Mouse (Mus musculus) forebrain, embryonic 10.5 days (tissue): ENCODE measurements around the gene Nckap5l. TPM values are rescaled to one million over a fixed set of nuclear protein-coding genes. Genes with fewer than 3 reads are reported as not detected.
A peak's percentile ranks its signal among the peaks of the same experiment; 100 is the strongest.
"Not testable (repeated sequence)": the region's sequence is repeated elsewhere in the genome, so short reads cannot be mapped to it uniquely, and the experiment has no call there.

ENCODE experiments used
- DNase-seq: peaks from one replicate; pipeline ENCODE4 v3.0.0-alpha.2; 2017; ENCODE audit warnings: low spot score; ENCODE audit errors: extremely low spot score
- H3K27ac ChIP-seq: fragments of 300-500 bp; sonication (generic); 2 replicates; pipeline ENCODE4 v1.5.1; 2016; ENCODE audit warnings: mild to moderate bottlenecking
- H3K27me3 ChIP-seq: fragments of 300-500 bp; sonication (generic); 2 replicates; pipeline ENCODE4 v1.6.1; 2016; ENCODE audit warnings: mild to moderate bottlenecking; ENCODE audit not compliant: poor library complexity, severe bottlenecking
- H3K36me3 ChIP-seq: fragments of 300-500 bp; sonication (generic); replicated peaks from 2 replicates; pipeline ENCODE4 v1.6.1; 2016; ENCODE audit warnings: mild to moderate bottlenecking, moderate library complexity
- H3K4me1 ChIP-seq: fragments of 300-500 bp; sonication (generic); 2 replicates; pipeline ENCODE4 v1.6.1; 2016
- H3K4me3 ChIP-seq: fragments of 300-500 bp; sonication (generic); 2 replicates; pipeline ENCODE4 v1.5.1; 2016; ENCODE audit warnings: mild to moderate bottlenecking, moderate library complexity
- H3K9me3 ChIP-seq: fragments of 300-500 bp; sonication (generic); 2 replicates; pipeline ENCODE4 v1.6.1; 2016; ENCODE audit warnings: mild to moderate bottlenecking, moderate library complexity
- WGBS: fragments of 180-500 bp; shearing (Covaris S2); methylation state at CpG from one replicate; pipeline ENCODE4 v1.1.7; 2016; 5-methylcytosine and 5-hydroxymethylcytosine counted together
- polyA plus RNA-seq: library from polyadenylated mRNA; unstranded; fragments of >200 nt; fragmentation: Nextera tagmentation; extraction: Ambion mirVana; gene quantifications from 2 replicates; pipeline ENCODE4 v1.2.1, GENCODE M21; 2016

Gene Nckap5l
- polyA plus RNA-seq, 1 experiment from 2014 or later: 13.7 TPM

DNA sequence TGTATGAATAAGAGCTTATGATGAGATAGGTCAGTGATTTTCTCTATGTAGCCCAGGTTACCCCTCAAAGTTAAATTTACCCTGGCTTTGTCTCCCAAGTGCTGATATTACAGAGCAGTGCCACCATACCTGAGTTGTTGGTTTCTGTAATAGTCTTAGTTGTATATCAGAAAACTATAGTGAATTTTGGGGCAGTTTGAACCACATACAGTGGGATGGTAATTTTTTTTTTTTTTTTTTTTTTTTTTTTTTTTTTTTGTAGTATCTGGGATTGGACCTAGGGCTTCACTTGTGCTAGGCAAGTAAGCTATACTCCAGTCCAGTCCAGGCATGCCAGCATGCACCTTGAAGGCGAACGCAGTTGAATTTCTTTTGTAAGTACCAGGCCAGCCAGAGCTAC is 59.9 kb downstream of the Nckap5l start:
- no peak overlapping the region for H3K4me3 ChIP-seq
- H3K27ac ChIP-seq: no peak overlapping the region
- WGBS: 98% methylated on average over 2 of the region's 2 CpGs
- H3K4me1 ChIP-seq: peaks cover 53% of the 10 kb centered on the region
- H3K9me3 ChIP-seq: no peaks in the 10 kb centered on the region
- no peaks in the 10 kb centered on the region for H3K27me3 ChIP-seq
- H3K36me3 ChIP-seq: peaks cover 33% of the 10 kb centered on the region
- DNase-seq: no peak

DNA sequence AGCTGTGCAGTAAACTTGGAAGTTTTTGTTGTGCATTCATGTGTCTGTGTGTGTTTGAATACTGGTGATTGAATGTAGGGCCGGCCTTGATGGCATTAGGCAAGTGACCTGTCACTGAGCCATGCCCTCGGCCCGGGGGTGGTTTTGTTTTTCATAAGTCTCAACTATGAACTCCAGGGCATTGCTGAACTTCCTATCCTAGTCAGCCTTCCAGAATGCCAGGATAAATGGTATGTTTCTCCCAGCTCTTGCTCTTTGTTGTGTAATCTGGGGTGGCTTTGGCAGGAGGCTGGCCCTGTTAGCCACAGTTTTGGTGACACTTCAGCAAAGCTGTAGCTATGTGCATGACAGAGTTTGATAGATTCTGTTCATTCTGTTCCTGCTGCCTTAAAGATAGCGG is 60.7 kb downstream of the Nckap5l start:
- H3K27me3 ChIP-seq: no peaks in the 10 kb centered on the region
- no peak for DNase-seq
- H3K36me3 ChIP-seq: peaks cover 25% of the 10 kb centered on the region
- H3K4me3 ChIP-seq: no peak overlapping the region
- H3K9me3 ChIP-seq: no peaks in the 10 kb centered on the region
- 87% methylated on average over 4 of the region's 4 CpGs for WGBS
- H3K27ac ChIP-seq: no peak overlapping the region
- H3K4me1 ChIP-seq: peaks cover 61% of the 10 kb centered on the region

DNA sequence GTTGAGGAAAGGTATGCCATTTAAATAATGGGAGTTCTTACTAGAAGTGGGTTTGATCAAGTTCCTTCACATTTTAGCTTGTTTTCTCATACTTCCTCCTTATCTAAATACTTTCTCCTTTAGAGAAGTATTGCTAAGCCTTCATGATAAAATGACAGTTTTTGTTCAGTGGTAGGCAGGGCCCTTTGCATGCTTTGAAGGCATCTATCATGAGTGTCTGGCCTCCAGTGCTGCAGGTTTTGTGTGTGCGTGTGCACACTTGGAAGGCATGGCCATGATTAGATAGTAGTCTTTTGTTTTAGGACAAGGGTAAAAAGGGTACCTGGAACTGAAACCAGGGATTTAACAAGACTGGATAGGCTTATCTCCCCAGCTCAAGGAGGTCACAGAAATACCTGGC is 61.1 kb downstream of the Nckap5l start:
- Histone ChIP-seq H3K9me3 (no peaks in the 10 kb centered on the region), H3K27me3 (no peaks in the 10 kb centered on the region), H3K4me3 (no peak overlapping the region), H3K4me1 (peaks cover 65% of the 10 kb centered on the region), H3K27ac (no peak overlapping the region), H3K36me3 (peaks cover 21% of the 10 kb centered on the region)
- WGBS: 85% methylated on average over 1 of the region's 1 CpGs
- DNase-seq: no peak

DNA sequence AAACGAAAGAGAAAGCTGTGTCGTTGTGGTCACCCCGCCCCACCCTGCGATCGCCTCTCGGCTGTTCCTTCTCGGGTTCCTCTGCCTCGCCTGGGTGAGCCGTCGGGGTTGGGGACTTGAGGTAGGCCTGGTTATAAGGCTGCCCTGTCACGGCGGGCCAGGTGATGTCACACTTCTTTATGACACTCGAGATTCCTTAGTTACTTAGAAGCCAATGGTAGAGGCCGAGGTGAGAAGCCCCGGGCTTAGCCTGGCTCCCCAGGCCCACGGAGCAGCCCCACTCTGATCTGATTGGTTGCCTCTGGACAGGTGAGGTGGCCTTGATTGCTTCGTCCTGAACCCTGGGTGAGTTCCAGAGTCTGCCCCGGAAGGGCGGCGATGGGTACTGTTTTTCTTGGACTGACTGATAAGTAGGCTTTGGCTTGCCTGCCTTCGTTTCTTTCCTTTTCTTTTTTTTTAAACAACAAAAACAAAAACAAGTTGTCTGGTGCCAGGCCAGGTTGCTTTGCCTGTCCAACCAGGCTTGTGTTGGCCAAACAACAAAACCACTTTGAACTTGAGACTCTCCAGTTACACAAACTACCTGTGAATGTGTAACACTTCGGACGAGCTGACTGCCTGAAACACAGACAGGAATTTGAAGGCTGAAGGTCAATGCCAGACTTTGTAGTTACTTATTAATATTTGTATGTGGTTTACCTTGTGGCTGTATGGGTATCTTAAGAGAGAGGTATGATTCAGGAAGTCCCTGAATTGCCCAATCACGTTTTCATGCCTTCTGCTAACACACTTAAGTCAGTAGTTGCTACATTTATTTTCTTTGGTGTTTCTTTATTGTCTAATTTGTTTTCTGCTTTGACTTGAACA is 63.9 kb downstream of the Nckap5l start:
- 15% methylated on average over 24 of the region's 24 CpGs for WGBS
- H3K27ac ChIP-seq: peak overlapping the region; percentile 94

DNA sequence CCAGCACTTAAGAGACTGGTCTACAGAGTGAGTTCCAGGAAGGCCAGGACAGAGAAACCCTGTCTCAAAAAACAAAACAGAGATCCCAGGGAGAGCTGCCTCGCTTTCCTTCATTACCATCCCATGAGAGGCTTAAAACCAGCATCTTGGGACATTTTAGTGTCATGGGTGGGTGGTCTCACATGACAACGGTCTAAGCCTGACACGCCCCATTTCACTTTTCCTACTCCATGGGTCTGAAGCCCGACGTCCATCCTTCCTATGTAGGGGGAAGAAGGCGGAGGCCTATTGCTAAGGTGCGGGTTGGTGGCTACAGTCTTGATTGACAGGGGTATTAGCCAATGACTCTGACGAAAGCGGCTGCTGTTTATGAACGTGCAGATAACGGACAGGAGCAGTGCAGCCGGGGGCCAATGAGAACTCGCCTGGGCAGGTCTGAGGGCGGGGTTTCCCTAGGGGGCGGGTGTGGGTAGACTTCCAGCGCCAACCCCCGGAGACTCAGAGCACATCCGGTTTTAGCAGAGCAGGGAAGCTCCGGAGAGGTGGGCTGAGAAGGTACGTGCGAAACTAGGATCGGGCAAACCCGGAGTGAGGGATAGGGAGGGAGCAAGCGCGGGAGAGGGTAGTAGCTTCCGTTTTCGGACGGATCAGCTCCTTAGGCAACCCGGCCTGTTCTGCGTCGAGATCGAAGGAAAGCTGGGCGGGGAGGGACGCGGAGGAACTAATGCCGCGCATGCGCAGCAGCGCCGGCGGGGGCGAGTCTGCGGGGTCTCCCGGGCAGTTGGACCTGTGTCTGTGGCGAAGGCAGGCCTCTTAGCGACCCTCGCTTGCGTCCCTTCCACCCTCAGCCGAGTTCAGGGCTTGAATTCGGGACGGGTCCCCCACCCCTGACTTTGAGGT is 64.8 kb downstream of the Nckap5l start, which contains the start of gene Tmbim6:
Gene Tmbim6, plus strand, starts transcription at position 397 of the 900 bp plus-strand sequence.
- peak within 1 kb of the TSS; percentile 94 for H3K27ac ChIP-seq
- peak; percentile 99 for DNase-seq
- H3K27me3 ChIP-seq: no peaks in the 10 kb centered on the region
- H3K9me3 ChIP-seq: no peaks in the 10 kb centered on the region
- under 1% methylated on average over 51 of the region's 51 CpGs for WGBS
- H3K36me3 ChIP-seq: no peaks in the 10 kb centered on the region
- H3K4me3 ChIP-seq: peak within 1 kb of the TSS; percentile 87
- H3K4me1 ChIP-seq: peaks cover 52% of the 10 kb centered on the region

More for the DNA sequence above, 63.9 kb downstream of the Nckap5l start:
- no peak for DNase-seq
- Histone ChIP-seq H3K4me3 (peak overlapping the region; percentile 87), H3K9me3 (no peaks in the 10 kb centered on the region), H3K36me3 (no peaks in the 10 kb centered on the region), H3K27me3 (no peaks in the 10 kb centered on the region), H3K4me1 (peaks cover 55% of the 10 kb centered on the region)

DNA sequence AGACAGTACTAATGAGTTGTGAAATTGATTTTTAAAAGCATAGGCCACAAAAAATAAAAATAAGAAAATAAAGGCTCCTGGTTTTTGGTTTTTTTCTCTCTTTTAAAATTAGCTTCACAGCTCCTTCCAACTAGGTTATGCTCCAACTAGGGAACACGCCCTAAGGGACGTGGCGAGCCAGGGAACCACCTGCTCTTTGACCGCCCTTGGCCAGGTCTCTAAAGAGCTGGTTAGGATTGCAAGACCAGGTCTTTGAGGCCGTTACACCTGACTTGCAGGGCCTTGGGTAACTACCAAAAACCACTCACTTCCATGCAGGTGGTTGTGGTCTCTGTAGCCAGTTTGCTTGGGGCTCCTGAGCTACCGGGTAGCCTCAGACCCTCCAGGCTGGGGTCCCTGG is 65.6 kb downstream of the Nckap5l start:
- H3K9me3 ChIP-seq: no peaks in the 10 kb centered on the region
- no peaks in the 10 kb centered on the region for H3K27me3 ChIP-seq
- peak overlapping the region; percentile 87 for H3K4me3 ChIP-seq
- peaks cover 49% of the 10 kb centered on the region for H3K4me1 ChIP-seq
- 85% methylated on average over 6 of the region's 6 CpGs for WGBS
- DNase-seq: no peak
- no peaks in the 10 kb centered on the region for H3K36me3 ChIP-seq
- H3K27ac ChIP-seq: peak overlapping the region; percentile 94

DNA sequence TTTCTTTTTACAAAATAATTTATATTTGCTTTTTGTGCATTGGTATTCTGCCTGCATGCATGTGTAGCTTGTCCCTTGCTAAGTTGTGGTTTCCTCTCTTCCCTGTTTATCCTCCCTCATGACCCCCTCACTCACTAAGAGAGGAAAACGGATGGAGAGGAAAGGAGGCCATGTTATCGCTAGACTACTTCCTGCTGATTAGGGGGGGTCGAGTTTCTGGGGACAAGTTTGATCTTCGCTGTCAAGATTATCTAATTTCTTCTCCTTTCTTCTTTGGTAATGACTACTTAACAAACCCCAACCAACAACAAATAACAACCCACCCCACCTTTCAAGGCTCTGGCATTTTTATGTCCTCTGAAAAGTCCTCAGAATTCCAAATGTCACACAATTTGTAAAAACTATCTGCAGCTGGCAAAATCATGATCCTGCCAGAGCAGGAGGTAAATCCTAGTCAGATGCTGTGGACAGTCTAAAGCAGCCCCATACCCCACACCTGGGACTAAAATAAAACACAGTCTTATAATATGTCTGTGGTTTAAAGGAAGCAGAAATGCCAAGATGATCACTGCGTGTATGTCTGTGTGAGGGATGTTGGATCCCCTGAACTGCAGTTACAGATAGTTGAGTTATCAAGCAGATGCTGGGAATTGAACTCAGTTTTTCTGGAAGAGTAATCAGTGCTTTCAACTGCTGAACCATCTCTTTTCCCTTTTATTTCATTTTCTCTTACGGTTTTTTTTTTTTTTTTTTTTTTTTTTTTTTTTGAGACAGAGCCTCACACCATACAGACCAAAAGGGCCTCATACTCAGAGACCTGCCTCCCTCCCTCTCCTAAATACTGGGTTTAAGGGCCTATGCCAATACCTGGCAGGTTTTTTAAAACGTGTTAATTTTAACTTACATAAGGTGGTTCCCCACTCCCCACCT is 66.8 kb downstream of the Nckap5l start:
- H3K27me3 ChIP-seq: no peaks in the 10 kb centered on the region
- H3K4me3 ChIP-seq: no peak overlapping the region
- peaks cover 37% of the 10 kb centered on the region for H3K4me1 ChIP-seq
- no peaks in the 10 kb centered on the region for H3K9me3 ChIP-seq
- H3K27ac ChIP-seq: no peak overlapping the region
- 75% methylated on average over 7 of the region's 7 CpGs for WGBS
- H3K36me3 ChIP-seq: no peaks in the 10 kb centered on the region
- no peak for DNase-seq

DNA sequence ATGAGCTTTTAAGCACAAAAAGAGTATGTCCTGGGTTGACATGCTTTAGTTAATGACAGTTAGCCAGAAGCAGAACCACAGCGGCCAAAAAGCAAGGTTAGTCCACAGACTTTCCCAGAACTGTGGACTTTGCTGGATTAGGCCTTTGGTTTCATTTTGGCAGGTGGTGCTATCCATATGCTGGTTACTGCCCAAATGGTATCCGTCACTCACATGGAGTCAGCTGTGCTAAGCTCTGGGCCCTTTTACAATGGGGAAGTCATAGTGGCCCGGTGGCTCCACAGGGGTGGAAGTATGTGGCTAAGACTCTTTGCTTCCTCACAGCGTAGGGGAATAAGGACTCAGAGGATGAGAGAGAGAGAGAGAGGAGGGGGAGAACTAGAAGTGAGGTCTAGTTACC is 69.6 kb downstream of the Nckap5l start:
- no peaks in the 10 kb centered on the region for H3K9me3 ChIP-seq
- H3K36me3 ChIP-seq: no peaks in the 10 kb centered on the region
- H3K27ac ChIP-seq: no peak overlapping the region
- H3K27me3 ChIP-seq: no peaks in the 10 kb centered on the region
- peaks cover 20% of the 10 kb centered on the region for H3K4me1 ChIP-seq
- DNase-seq: no peak
- H3K4me3 ChIP-seq: no peak overlapping the region
- 78% methylated on average over 4 of the region's 4 CpGs for WGBS

DNA sequence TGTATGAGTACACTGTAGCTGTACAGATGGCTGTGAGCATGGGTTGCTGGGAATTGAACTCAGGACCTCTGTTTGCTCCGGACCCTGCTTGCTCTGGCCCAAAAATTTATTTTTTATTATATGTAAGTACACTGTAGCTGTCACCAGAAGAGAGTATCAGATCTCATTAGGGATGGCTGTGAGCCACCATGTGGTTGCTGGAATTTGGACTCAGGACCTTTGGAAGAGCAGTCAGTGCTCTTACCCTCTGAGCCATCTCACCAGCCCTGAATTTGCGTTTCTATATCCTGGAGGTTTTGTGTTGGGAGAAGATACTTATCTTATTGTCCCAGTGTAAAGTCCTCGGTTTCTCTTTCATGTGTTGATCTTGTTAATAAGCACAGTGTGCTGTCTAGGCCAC is 70.8 kb downstream of the Nckap5l start:
- DNase-seq: no peak
- no peaks in the 10 kb centered on the region for H3K27me3 ChIP-seq
- peaks cover 11% of the 10 kb centered on the region for H3K4me1 ChIP-seq
- no peak overlapping the region for H3K27ac ChIP-seq
- H3K36me3 ChIP-seq: no peaks in the 10 kb centered on the region
- H3K4me3 ChIP-seq: no peak overlapping the region
- H3K9me3 ChIP-seq: no peaks in the 10 kb centered on the region
- 74% methylated on average over 3 of the region's 3 CpGs for WGBS

DNA sequence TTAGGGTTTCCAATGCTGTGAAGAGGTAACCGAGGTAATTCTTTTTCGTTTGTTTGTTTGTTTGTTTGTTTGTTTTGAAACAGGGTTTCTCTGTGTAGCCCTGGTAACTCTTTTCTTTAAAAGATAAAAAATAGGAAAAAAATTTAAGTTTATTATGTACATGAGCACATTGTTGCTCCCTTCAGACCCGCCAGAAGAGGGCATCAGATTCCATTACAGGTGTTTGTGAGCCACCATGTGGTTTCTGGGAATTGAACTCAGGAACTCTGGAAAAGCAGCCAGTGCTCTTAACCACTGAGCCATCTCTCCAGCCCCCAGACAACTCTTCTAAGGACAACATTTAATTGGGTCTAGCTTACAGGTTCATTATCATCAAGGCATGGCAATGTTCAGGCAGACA is 71.4 kb downstream of the Nckap5l start:
- H3K27ac ChIP-seq, H3K9me3 ChIP-seq, H3K4me3 ChIP-seq, H3K4me1 ChIP-seq, H3K36me3 ChIP-seq, H3K27me3 ChIP-seq, DNase-seq: not testable (repeated sequence)
- WGBS: 73% methylated on average over 3 of the region's 3 CpGs

DNA sequence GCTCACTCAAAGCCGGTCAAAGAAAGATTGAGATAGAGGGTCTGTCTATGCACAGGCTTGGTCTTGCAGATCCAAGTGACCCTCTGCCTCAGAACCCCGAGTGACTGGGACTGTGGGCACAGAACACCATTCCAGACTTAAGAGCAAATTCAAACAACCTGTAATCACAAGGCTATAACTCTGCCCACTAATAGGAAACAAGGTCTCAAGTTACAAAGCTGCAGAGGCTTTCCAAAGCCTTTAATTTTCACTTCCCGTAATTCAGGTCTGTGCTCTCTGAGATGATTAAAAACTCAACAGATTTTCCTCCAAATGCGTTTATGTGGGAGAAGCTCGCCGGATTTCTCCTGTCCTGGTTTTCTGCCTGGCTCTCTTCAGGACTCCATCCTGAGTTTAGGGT is 73.5 kb downstream of the Nckap5l start:
- Histone ChIP-seq H3K4me3 (no peak overlapping the region), H3K36me3 (no peaks in the 10 kb centered on the region), H3K9me3 (0 out of 2 replicates have a peak, but pooled peaks cover 5% of the 10 kb centered on the region), H3K4me1 (peaks cover 8% of the 10 kb centered on the region; the same call in 1 of the 2 replicates), H3K27me3 (no peaks in the 10 kb centered on the region), H3K27ac (no peak overlapping the region)
- DNase-seq: no peak
- 75% methylated on average over 6 of the region's 6 CpGs for WGBS

DNA sequence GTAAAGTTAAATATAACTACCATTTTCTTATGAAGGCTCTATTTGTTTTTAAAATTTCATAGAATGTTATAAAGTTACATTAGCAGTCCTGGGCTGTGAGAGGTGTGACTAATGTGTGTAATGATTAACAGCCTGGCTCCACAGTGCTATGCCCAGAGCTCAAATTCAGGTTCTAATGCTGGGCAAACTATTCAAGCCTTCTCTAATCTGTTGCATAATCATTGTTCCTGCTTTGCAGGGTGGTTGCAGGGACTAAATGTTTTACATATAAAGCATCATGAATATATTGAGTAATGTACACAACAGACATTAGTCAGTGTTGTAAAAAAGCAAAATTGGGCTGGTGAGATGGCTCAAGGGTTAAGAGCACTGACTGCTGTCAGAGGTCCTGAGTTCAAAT is 74.7 kb downstream of the Nckap5l start:
- H3K4me1 ChIP-seq: peaks cover 8% of the 10 kb centered on the region; the same call in 1 of the 2 replicates
- no peak overlapping the region for H3K27ac ChIP-seq
- H3K36me3 ChIP-seq: no peaks in the 10 kb centered on the region
- no peak overlapping the region for H3K4me3 ChIP-seq
- H3K27me3 ChIP-seq: no peaks in the 10 kb centered on the region
- DNase-seq: no peak
- H3K9me3 ChIP-seq: peaks cover 9% of the 10 kb centered on the region; the same call in 1 of the 2 replicates
